Mouse (Mus musculus): ENCODE data around the gene Erbin. TPM values are rescaled to one million over a fixed set of nuclear protein-coding genes. Genes with fewer than 3 reads are reported as not detected.

Gene Erbin
- polyA plus RNA-seq, 1 experiment from 2014 or later, result 7.7 TPM

GRCm38 (mm10) chr13:103779922-103780585 lies 140.3 kb downstream of the Erbin start:
- Histone ChIP-seq H3K27me3 (ENCODE audit: insufficient read depth, low read length) (no peaks in the 10 kb centered on the region), H3K9ac (replicated peaks) (no peak overlapping the region), H3K4me2 (ENCODE audit: low read depth, low read length) (no peak overlapping the region), H3K27ac (ENCODE audit: low read depth) (no peak overlapping the region), H3K36me3 (replicated peaks; ENCODE audit: insufficient read depth, low read length) (no peaks in the 10 kb centered on the region), H3K4me1 (ENCODE audit: insufficient read depth) (no peaks in the 10 kb centered on the region), H3K9me3 (ENCODE audit: low read length) (no peaks in the 10 kb centered on the region), H3K4me3 (ENCODE audit: low read depth, low read length) (no peak overlapping the region)
- 0 out of 2 replicates have a peak, but pooled peaks have one; percentile 31 for ATAC-seq
- WGBS (ENCODE audit: insufficient replicate concordance), result 27% methylated on average over 11 of the region's 11 CpGs
- TF ChIP-seq CTCF (IDR thresholded peaks at IDR 0.05; ENCODE audit: low read depth), result peak; percentile 66
- TF ChIP-seq EP300 (IDR thresholded peaks at IDR 0.05; ENCODE audit: low read depth), result no peak
- peak; percentile 56 for DNase-seq

DNA sequence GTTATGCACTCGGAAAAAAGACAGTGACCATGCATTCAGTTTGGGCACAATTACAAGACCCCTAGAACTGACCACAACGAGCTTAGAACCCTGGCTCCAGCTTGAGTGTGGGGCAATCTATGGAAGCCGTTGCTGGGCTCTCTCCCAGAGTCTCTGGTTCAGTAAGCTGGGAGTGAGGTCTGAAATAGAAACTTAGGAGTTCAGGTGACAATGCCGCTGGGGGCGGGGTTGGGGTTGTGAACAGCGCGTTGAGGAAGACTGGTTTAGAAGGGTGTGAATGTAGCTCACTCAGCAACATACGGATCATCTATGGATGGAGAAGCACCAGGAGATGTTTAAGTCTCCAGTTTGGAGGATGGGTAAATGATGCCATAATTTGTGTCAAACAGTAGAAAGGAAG lies 143.2 kb downstream of the Erbin start:
- TF ChIP-seq EP300 (IDR thresholded peaks at IDR 0.05; ENCODE audit: low read depth), result no peak
- no peak for TF ChIP-seq CTCF (IDR thresholded peaks at IDR 0.05; ENCODE audit: low read depth)
- H3K4me2 ChIP-seq (ENCODE audit: low read depth, low read length), result no peak overlapping the region
- ATAC-seq, result no peak

GRCm38 (mm10) chr13:103774119-103774757 lies 146.1 kb downstream of the Erbin start, which contains the start of gene Srek1:
Gene Srek1, minus strand, starts transcription at chr13:103774608.
- TF ChIP-seq EP300 (IDR thresholded peaks at IDR 0.05; ENCODE audit: low read depth) (no peak), CTCF (IDR thresholded peaks at IDR 0.05; ENCODE audit: low read depth) (no peak)
- H3K4me1 ChIP-seq (ENCODE audit: insufficient read depth), result peaks cover 19% of the 10 kb centered on the region
- peak within 1 kb of the TSS; percentile 72 for H3K4me2 ChIP-seq (ENCODE audit: low read depth, low read length)
- H3K9me3 ChIP-seq (ENCODE audit: low read length), result no peaks in the 10 kb centered on the region
- DNase-seq (peak; percentile 94), ATAC-seq (peak; percentile 96)
- H3K27me3 ChIP-seq (ENCODE audit: insufficient read depth, low read length), result no peaks in the 10 kb centered on the region
- H3K36me3 ChIP-seq (replicated peaks; ENCODE audit: insufficient read depth, low read length), result no peaks in the 10 kb centered on the region
- H3K4me3 ChIP-seq (ENCODE audit: low read depth, low read length), result peak within 1 kb of the TSS; percentile 96
- H3K9ac ChIP-seq (replicated peaks), result peak within 1 kb of the TSS; percentile 95
- WGBS (ENCODE audit: insufficient replicate concordance), result 0% methylated on average over 75 of the region's 81 CpGs
- peak within 1 kb of the TSS; percentile 98 for H3K27ac ChIP-seq (ENCODE audit: low read depth)

More for the DNA sequence above, 143.2 kb downstream of the Erbin start:
- no peak overlapping the region for H3K27ac ChIP-seq (ENCODE audit: low read depth)
- no peaks in the 10 kb centered on the region for H3K27me3 ChIP-seq (ENCODE audit: insufficient read depth, low read length)
- no peaks in the 10 kb centered on the region for H3K9me3 ChIP-seq (ENCODE audit: low read length)
- no peaks in the 10 kb centered on the region for H3K36me3 ChIP-seq (replicated peaks; ENCODE audit: insufficient read depth, low read length)
- H3K4me1 ChIP-seq (ENCODE audit: insufficient read depth), result peaks cover 10% of the 10 kb centered on the region
- no peak overlapping the region for H3K9ac ChIP-seq (replicated peaks)
- 71% methylated on average over 8 of the region's 8 CpGs for WGBS (ENCODE audit: insufficient replicate concordance)
- DNase-seq, result no peak
- no peak overlapping the region for H3K4me3 ChIP-seq (ENCODE audit: low read depth, low read length)

DNA sequence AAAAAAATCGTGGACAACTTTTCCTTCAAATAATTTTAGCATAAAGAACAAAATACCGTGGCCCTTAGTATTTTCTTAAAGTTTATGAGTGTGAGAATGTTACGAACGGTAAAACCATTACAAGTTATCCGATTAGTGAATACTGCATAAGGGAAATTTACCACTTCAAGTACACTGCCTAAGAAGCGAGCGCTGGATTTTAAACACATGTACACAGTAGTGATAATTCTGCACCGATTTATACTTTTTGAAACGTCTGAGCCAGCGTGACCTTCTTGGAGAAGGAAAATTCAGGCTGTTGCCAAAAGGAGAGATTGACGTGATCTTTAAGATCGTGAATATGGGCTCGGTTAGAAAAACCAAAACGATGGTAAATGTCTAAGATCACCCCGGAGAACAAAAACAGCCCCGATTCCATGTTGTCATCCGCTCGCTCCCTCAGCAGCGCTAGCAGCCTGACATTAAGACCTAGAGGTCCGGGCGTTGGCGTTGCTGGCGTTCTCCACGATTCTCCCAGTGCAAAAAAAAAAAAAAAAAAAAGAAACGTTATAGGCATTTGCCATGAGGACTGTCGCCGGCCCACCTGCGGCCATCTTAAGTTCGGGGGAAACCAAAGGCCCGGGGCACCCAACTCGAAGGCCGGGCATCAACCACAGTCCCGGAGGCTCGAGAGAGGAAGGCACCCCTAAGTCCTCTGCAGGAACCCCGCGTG lies 146.8 kb downstream of the Erbin start:
- no peak for DNase-seq
- ATAC-seq, result peak; percentile 64
- Histone ChIP-seq H3K4me3 (ENCODE audit: low read depth, low read length) (peak overlapping the region; percentile 96), H3K27ac (ENCODE audit: low read depth) (peak overlapping the region; percentile 98), H3K27me3 (ENCODE audit: insufficient read depth, low read length) (no peaks in the 10 kb centered on the region), H3K4me2 (ENCODE audit: low read depth, low read length) (peak overlapping the region; percentile 72), H3K4me1 (ENCODE audit: insufficient read depth) (peaks cover 19% of the 10 kb centered on the region), H3K9ac (replicated peaks) (peak overlapping the region; percentile 95), H3K36me3 (replicated peaks; ENCODE audit: insufficient read depth, low read length) (no peaks in the 10 kb centered on the region), H3K9me3 (ENCODE audit: low read length) (no peaks in the 10 kb centered on the region)
- no peak for TF ChIP-seq CTCF (IDR thresholded peaks at IDR 0.05; ENCODE audit: low read depth)
- TF ChIP-seq EP300 (IDR thresholded peaks at IDR 0.05; ENCODE audit: low read depth), result no peak; the same call in 1 of the 2 replicates
- 2% methylated on average over 36 of the region's 36 CpGs for WGBS (ENCODE audit: insufficient replicate concordance)

DNA sequence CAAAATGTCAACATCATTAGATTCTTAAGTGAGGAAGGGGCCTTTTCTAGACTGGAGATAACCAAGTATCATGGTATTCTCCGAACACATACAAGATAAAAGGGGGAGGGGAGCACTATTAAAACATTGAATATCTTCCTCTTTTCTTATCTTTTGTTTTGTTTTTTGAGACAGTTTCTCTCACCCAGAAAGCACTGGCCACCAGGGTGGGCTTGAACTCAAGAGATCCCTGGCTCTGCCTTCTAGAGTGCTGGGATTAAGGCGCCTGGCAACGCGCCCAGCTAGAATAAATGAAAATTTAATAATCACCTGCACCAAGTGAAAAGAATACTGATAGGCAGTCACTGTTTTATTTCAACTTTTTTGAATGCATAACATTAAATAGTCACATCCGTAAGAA lies 147.4 kb downstream of the Erbin start:
- peak overlapping the region; percentile 72 for H3K4me2 ChIP-seq (ENCODE audit: low read depth, low read length)
- peaks cover 19% of the 10 kb centered on the region for H3K4me1 ChIP-seq (ENCODE audit: insufficient read depth)
- H3K27ac ChIP-seq (ENCODE audit: low read depth), result no peak overlapping the region
- no peaks in the 10 kb centered on the region for H3K27me3 ChIP-seq (ENCODE audit: insufficient read depth, low read length)
- WGBS (ENCODE audit: insufficient replicate concordance), result 41% methylated on average over 5 of the region's 5 CpGs
- H3K9ac ChIP-seq (replicated peaks), result peak overlapping the region; percentile 1; the same call in 1 of the 2 replicates
- H3K36me3 ChIP-seq (replicated peaks; ENCODE audit: insufficient read depth, low read length), result peaks cover 1% of the 10 kb centered on the region; the same call in 1 of the 2 replicates
- peak overlapping the region; percentile 96 for H3K4me3 ChIP-seq (ENCODE audit: low read depth, low read length)
- no peak for DNase-seq
- H3K9me3 ChIP-seq (ENCODE audit: low read length), result no peaks in the 10 kb centered on the region
- TF ChIP-seq EP300 (IDR thresholded peaks at IDR 0.05; ENCODE audit: low read depth) (no peak), CTCF (IDR thresholded peaks at IDR 0.05; ENCODE audit: low read depth) (no peak)
- ATAC-seq, result no peak

GRCm38 (mm10) chr13:103770821-103771220 lies 149.5 kb downstream of the Erbin start:
- no peak overlapping the region for H3K4me2 ChIP-seq (ENCODE audit: low read depth, low read length)
- no peak for TF ChIP-seq CTCF (IDR thresholded peaks at IDR 0.05; ENCODE audit: low read depth)
- TF ChIP-seq EP300 (IDR thresholded peaks at IDR 0.05; ENCODE audit: low read depth), result no peak
- no peak overlapping the region for H3K9ac ChIP-seq (replicated peaks)
- no peak overlapping the region for H3K4me3 ChIP-seq (ENCODE audit: low read depth, low read length)
- no peaks in the 10 kb centered on the region for H3K27me3 ChIP-seq (ENCODE audit: insufficient read depth, low read length)
- DNase-seq, result no peak
- no peaks in the 10 kb centered on the region for H3K9me3 ChIP-seq (ENCODE audit: low read length)
- ATAC-seq, result no peak
- peaks cover 4% of the 10 kb centered on the region; the same call in 1 of the 2 replicates for H3K36me3 ChIP-seq (replicated peaks; ENCODE audit: insufficient read depth, low read length)
- no peak overlapping the region for H3K27ac ChIP-seq (ENCODE audit: low read depth)
- H3K4me1 ChIP-seq (ENCODE audit: insufficient read depth), result peaks cover 19% of the 10 kb centered on the region

Other genes with a start within 250 kb of the Erbin start
- gene Srek1, start 145.9 kb downstream of the Erbin start, polyA plus RNA-seq (2015; fragmentation: Nextera tagmentation; extraction: Ambion mirVana), result 12.7 and 16.0 TPM in 2 replicates
- 40.4 and 61.5 TPM in 2 replicates for gene Nln, start 189.1 kb upstream of the Erbin start, polyA plus RNA-seq (2015; fragmentation: Nextera tagmentation; extraction: Ambion mirVana)
- gene Sgtb, start 189.2 kb upstream of the Erbin start, polyA plus RNA-seq (2015; fragmentation: Nextera tagmentation; extraction: Ambion mirVana), result 2.1 and 2.2 TPM in 2 replicates

Data from liver, postnatal 0 days (tissue).